Mouse (Mus musculus): ENCODE results near the gene Lrrc29.

Gene Lrrc29

GRCm38 (mm10) chr8:105288958-105289732, 36.9 kb downstream of the Lrrc29 start:
- peak; percentile 96 for DNase-seq

DNA sequence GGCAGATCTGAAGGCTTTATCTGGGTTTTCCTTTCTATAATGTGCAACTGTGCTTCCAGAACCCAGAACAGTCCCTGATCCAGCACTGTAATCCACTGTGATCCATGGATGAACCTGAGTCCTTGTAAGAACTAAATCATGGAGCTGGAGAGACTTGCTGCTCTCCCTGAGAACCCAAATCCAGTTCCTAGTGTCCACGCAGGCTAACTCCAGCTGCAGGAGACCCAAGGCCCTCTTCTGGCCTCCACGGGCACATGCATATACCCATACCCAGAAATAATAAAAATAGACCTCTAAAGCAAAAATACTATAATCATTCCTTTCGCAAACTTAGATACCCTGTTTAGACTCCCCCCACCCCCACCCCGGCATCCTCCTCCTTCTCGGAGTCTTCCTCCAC, 37.8 kb downstream of the Lrrc29 start:
- no peak for DNase-seq

- no peak for DNase-seq
These were observed 39.2 kb downstream of the Lrrc29 start for GRCm38 (mm10) chr8:105286907-105287306.

GRCm38 (mm10) chr8:105285514-105285913, 40.6 kb downstream of the Lrrc29 start:
- DNase-seq, result no peak

DNA sequence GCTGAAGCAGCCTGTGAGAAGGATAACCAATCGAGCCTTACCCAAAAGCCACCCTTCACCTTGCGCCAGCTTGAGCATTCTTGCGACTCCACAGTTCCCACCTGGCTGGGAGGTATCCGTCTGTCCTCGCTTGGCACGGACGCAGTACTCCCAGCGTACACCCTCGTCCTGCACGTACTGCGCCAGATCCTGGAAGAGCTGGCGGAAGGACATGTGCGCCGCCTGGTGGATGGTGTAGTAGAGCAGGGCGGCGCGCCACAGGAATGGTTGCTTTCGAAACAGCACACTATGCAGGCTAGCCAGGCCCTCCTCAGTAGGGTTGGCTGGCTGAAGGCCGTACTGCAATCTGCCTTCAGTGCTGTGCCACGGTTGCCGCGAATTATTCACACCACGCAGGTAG, 43.0 kb downstream of the Lrrc29 start:
- no peak for DNase-seq

DNA sequence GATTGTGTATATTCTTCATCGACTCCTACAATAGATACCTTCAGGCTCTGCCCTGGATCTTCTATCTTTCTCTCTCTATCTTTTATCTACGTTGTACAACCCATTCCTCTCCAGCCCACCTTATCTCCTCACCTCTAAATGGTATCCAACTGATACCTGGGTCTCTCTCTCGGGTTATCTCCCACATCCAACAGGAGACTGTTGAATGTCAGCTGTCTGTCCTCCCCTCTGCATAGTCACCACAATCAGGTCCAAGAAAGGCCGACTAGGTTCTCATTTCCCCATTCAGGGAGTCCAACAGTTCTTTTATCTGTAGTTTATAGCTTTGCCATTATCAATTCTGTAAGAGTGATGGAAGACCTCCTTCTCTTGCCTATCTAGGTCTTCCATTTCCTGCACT, 43.8 kb downstream of the Lrrc29 start:
- no peak for DNase-seq

DNA sequence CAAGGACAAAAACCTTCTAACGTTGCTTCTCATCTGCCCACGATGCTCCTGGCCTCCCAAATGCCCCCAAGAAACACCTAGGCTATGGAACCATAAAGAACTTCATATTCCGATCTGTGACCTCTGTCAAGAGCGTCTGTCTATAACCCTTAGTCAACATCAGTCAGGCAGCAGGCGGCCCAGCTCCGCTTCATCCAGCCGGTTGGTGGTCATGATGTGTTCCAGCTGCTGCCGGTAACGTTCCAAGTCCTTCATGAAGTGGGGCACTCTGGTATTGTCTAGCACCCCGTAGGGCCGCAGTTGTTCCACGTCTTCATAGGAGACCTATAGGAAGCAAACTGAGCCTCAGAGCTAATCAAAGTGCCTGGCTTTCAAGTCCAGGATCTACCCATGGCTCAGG, 44.3 kb downstream of the Lrrc29 start:
- no peak for DNase-seq

- DNase-seq, result no peak
These were observed 45.5 kb downstream of the Lrrc29 start for GRCm38 (mm10) chr8:105280567-105280966.

- peak; percentile 92 for DNase-seq
These were observed 47.2 kb downstream of the Lrrc29 start for GRCm38 (mm10) chr8:105278911-105279334.

DNA sequence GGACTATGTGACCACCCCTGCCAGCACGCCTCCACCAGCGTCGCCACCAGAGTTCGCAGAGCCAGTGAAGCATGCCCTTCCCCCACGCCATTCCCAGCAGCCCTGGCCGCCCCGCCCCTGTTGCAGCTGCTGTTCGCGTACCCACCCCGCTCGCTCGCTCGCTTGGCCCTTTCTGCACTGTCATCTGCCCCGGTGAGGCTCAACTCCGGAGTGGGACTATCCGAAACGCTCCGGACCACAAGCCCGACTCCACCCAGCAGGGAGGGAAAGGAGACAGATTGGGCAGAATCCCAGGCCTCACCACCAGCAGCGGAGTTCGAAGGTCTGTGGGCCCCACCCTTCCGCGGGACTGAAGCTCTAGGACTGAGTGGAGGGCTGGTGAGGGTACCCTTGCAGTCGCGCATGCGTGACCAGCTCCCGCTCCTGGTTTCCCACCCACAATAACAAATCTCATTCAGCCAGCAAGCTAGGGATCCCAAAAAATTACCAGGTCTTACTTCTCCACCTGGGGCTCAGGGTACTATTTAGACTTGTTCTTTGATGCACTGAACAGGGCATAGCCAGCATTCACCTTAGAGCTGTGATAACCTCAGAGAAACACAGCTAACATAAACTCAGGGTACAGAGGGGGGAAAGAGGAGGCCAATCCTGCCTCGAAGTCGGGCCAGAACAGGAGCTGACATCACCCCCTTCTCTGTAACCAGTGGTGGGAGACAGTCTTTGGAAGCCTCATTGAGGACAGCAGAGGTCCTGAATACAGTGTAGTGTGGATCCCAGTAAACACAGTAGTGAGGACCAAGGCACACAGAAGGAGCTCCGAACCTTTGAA, 49.6 kb downstream of the Lrrc29 start:
- DNase-seq, result no peak

DNA sequence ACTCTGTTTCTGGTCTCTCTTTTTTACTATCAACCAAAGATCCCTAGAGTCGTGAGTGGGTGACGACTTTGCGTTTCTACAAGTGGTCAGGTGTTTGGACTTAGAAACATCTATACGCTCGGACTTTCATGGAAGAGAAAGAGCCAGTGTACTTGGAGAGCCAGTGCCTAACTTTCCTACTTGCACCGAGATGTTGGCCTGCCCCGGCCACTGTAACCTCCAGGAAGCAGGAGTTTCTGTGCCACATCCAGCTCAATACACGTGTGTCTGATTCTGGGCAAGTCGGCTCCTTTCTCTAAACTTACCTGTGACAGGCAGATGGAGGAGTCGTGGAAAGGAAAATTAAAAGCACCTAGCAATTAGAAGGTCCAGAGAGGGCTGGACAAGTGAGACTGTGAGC, 50.2 kb downstream of the Lrrc29 start, which contains the start of gene Nol3:
Gene Nol3 (plus strand): TSS at position 301 of the 400 bp plus-strand sequence.
- no peak for DNase-seq

DNA sequence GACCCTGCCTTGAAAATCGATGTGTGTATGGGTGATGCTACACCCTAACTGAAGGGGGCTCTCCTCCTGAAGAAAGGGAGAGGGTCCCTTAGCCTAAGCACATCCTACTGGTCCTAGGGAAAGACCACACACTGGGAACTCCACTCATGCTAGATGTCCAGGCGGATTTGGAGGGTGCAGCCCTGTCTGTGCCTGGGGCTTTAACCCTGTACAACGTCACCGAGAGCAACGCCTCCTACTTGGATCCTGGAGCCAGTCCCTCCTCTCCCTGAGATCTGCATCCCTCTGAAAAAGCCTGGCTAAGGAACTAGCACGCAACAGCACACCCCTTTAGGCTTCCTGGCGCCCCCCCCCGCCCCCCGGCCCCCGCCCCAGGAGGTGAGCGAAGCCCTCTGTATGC, 50.7 kb downstream of the Lrrc29 start:
- no peak for DNase-seq

GRCm38 (mm10) chr8:105270916-105271186, 55.2 kb downstream of the Lrrc29 start:
- no peak for DNase-seq

- DNase-seq, result no peak
These were observed 55.8 kb downstream of the Lrrc29 start for GRCm38 (mm10) chr8:105270101-105270915.

GRCm38 (mm10) chr8:105269461-105269947, 56.6 kb downstream of the Lrrc29 start, which contains the start of gene Hsf4:
Gene Hsf4 (plus strand): TSS chr8:105269801.
- DNase-seq, result peak; percentile 59

DNA sequence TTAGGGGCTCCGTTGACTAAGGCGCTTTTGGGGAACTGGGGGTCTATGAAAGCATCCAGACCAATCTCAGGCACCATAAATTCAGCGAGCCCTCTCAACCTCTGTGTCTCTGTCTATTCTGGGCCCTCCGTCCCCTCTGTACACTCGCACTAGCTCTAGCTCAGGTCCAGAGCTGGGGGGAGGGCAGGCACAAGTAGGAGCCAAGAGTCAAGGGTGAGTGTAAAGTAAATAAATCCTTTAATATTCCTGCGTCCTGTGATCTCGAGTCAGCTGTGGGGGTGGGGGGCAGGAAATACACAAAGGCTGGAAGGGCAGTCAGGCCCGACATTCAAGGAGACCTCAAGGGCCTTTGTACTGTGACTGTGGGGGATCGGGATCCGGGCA, 57.0 kb downstream of the Lrrc29 start:
- no peak for DNase-seq

- peak; percentile 68 for DNase-seq
These were observed 57.6 kb downstream of the Lrrc29 start for GRCm38 (mm10) chr8:105268342-105269074.

GRCm38 (mm10) chr8:105266775-105267174, 59.3 kb downstream of the Lrrc29 start:
- DNase-seq, result no peak

DNA sequence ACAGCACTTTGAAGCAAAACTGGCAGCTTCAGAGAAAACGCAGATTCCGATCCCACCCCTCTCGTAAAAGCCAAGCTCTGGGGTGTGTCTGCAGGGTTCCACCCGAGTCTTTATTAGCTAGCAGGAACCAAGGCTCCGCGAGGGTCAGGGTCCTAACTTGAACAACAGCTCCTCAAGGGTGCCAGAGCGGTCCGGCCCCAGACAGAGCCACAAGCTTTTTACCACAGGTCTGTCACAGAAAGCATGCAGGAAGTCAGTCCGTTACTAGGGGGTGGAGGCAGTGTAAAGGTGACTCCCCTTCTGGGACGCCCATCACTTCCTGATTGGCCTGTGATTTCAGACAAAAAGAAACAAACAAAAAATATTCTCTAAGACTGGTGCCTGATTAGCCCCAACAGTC, 61.0 kb downstream of the Lrrc29 start:
- DNase-seq, result no peak

GRCm38 (mm10) chr8:105264024-105264982, 61.8 kb downstream of the Lrrc29 start, which contains the start of the genes Tradd and Fbxl8:
Gene Tradd (minus strand): TSS chr8:105264609.
Gene Fbxl8 (plus strand): TSS chr8:105264648.
- peak; percentile 50 for DNase-seq

Data from cerebellum, adult 11 months (tissue).